Mouse (Mus musculus) lung, embryonic 14.5 days (tissue): Measurements from ENCODE around the gene Kmt5c. TPM values are rescaled to one million over a fixed set of nuclear protein-coding genes. Genes with fewer than 3 reads are reported as not detected.
A peak's percentile ranks its signal among the peaks of the same experiment; 100 is the strongest.
"Not testable (repeated sequence)": the region's sequence is repeated elsewhere in the genome, so short reads cannot be mapped to it uniquely, and the experiment has no call there.

Experiments used
- ATAC-seq: fragments of 200-750 bp; cut with Nextera tagmentation; 2 replicates; pipeline ENCODE4 v1.8.0; 2017; ENCODE audit warnings: mild to moderate bottlenecking, moderate TSS enrichment, moderate library complexity; ENCODE audit not compliant: insufficient read depth
- DNase-seq: peaks from one replicate; pipeline ENCODE4 v3.0.0-alpha.2; 2015
- H3K27ac ChIP-seq: fragments of 300-500 bp; sonication (generic); 2 replicates; pipeline ENCODE4 v1.5.1; 2014; ENCODE audit warnings: low read depth, mild to moderate bottlenecking, moderate library complexity
- H3K27me3 ChIP-seq: fragments of 300-500 bp; sonication (generic); 2 replicates; pipeline ENCODE4 v1.6.1; 2014; ENCODE audit warnings: low read length, control low read depth; ENCODE audit not compliant: insufficient read depth
- H3K36me3 ChIP-seq: fragments of 300-500 bp; sonication (generic); 2 replicates; pipeline ENCODE4 v1.6.1; 2014; ENCODE audit warnings: control low read depth; ENCODE audit not compliant: insufficient read depth
- H3K4me1 ChIP-seq: fragments of 300-500 bp; sonication (generic); 2 replicates; pipeline ENCODE4 v1.6.1; 2014; ENCODE audit warnings: antibody characterized with exemption, control low read depth; ENCODE audit not compliant: insufficient read depth
- H3K4me2 ChIP-seq: fragments of 300-500 bp; sonication (generic); 2 replicates; pipeline ENCODE4 v1.6.1; 2014; ENCODE audit warnings: mild to moderate bottlenecking
- H3K4me3 ChIP-seq: fragments of 300-500 bp; sonication (generic); 2 replicates; pipeline ENCODE4 v1.5.1; 2014; ENCODE audit warnings: low read depth, low read length
- H3K9ac ChIP-seq: fragments of 300-500 bp; sonication (generic); 2 replicates; pipeline ENCODE4 v1.6.1; 2014
- H3K9me3 ChIP-seq: fragments of 300-500 bp; sonication (generic); 2 replicates; pipeline ENCODE4 v1.6.1; 2016; ENCODE audit warnings: low read depth, low read length, control low read depth
- CTCF ChIP-seq: IDR thresholded peaks from 2 replicates; pipeline ENCODE4 v1.5.1; 2016; ENCODE audit warnings: antibody characterized with exemption, low read depth
- WGBS: fragments of 180-500 bp; shearing (Covaris S2); extraction: QIAGEN DNeasy Blood & Tissue Kit; methylation state at CpG from one replicate; pipeline ENCODE4 v1.1.7; 2014; 5-methylcytosine and 5-hydroxymethylcytosine counted together
- polyA plus RNA-seq: library from polyadenylated mRNA; unstranded; fragments of >200 nt; fragmentation: Nextera tagmentation; extraction: Ambion mirVana; gene quantifications from 2 replicates; pipeline ENCODE4 v1.2.1, GENCODE M21; 2014

Kmt5c gene
- polyA plus RNA-seq, 1 experiment from 2014 or later: 53.1 TPM

DNA sequence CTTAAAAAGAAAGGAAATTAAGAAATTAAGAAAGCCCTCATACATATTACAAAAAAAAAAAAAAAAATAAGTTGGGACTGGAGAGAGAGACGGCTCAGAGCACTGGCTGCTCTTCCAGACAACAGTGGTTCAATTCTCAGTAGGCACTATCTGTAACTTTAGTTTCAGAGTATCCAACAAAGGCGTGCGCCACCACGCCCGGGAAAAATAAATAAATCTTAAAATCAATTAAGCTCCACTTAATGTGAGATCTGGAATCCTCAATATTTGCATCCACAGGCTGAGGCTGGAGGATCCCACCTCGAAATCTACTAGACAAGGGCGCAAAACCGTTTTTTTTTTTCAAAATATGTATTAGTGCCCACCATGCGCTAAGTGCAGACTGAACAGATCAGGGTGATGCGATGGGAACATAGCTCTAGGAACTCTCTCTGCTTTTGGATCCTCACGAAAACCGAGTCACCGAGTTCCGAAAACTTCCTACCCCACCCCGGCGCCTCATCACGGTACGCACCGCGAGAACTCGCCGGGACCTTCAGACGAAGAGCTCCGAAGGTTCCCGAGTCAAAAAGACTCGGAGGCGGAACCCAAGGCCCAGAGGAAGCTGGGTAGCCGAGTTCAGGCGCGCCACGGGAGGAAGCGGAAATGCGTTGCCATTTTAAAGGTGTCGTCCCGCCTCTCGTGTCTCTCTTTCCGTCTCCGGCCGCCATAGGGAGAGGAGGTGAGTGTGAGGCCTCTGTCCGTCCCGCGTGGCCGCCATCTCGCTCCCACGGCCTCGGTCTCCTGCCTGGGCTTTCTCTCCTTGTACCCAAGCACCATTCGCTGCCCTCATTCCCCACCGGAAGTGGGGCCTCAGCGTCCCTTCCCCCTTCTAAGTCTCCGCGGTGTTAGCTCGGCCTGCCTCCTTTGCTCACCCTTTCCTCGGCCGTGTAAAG is 52.6 kb downstream of the Kmt5c start, which contains the start of gene Rpl28:
Gene Rpl28 (plus strand): TSS at position 597 of the 935 bp plus-strand sequence.
- ATAC-seq (peak; percentile 87), DNase-seq (peak; percentile 99)
- Histone ChIP-seq H3K9me3 (no peaks in the 10 kb centered on the region), H3K27me3 (peaks cover 6% of the 10 kb centered on the region; the same call in 1 of the 2 replicates), H3K4me3 (peak within 1 kb of the TSS; percentile 81), H3K9ac (peak within 1 kb of the TSS; percentile 97), H3K4me2 (peak within 1 kb of the TSS; percentile 81), H3K4me1 (peaks cover 5% of the 10 kb centered on the region; the same call in 1 of the 2 replicates), H3K36me3 (peaks cover 41% of the 10 kb centered on the region), H3K27ac (peak within 1 kb of the TSS; percentile 98)
- no peak for TF ChIP-seq CTCF
- 1% methylated on average over 54 of the region's 54 CpGs for WGBS

DNA sequence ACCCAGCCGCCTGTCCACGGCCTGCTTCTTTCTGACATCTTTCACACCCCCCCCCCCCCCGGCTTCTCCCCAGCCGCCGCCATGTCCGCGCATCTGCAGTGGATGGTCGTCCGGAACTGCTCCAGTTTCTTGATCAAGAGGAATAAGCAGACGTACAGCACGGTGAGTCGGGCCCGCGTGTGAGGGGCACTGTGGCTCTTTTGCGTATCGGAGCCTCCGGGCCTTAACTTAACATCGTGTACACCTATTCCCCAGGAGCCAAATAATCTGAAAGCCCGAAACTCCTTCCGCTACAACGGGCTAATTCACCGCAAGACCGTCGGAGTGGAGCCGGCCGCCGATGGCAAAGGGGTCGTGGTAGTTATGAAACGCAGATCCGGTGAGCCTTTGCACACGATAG is 53.3 kb downstream of the Kmt5c start:
- WGBS: under 1% methylated on average over 29 of the region's 31 CpGs
- peak overlapping the region; percentile 93 for H3K27ac ChIP-seq

DNA sequence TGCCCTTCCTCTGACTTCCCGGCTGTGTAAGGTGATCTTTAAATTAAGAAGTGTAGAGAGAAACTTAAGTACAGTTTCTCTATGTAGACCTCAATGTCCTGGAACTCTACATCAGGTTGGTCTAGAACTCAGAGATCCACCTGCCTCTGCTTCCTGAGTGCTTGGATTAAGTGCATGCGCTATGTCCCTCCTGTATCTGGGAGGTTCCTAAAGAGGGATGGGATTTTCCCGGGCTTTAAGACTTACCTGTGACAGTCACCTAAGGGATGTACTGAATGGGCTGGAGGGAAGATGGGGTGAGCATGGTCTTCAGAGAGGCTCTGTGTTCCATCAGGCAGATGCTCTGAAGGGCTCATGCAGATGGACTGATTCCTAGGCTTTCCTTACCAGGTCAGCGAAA is 53.8 kb downstream of the Kmt5c start:
- H3K4me2 ChIP-seq: peak overlapping the region; percentile 81
- H3K36me3 ChIP-seq: peaks cover 49% of the 10 kb centered on the region
- no peak for TF ChIP-seq CTCF
- no peaks in the 10 kb centered on the region; the same call in 1 of the 2 replicates for H3K4me1 ChIP-seq
- H3K4me3 ChIP-seq: peak overlapping the region; percentile 81
- peaks cover 6% of the 10 kb centered on the region; the same call in 1 of the 2 replicates for H3K27me3 ChIP-seq
- DNase-seq (no peak), ATAC-seq (no peak)
- peak overlapping the region; percentile 97 for H3K9ac ChIP-seq
- H3K27ac ChIP-seq: peak overlapping the region; percentile 93; the same call in 1 of the 2 replicates
- 34% methylated on average over 4 of the region's 4 CpGs for WGBS
- no peaks in the 10 kb centered on the region for H3K9me3 ChIP-seq

More for the DNA sequence above, 53.3 kb downstream of the Kmt5c start:
- Histone ChIP-seq H3K4me2 (peak overlapping the region; percentile 81), H3K4me3 (peak overlapping the region; percentile 81), H3K9ac (peak overlapping the region; percentile 97), H3K36me3 (peaks cover 45% of the 10 kb centered on the region)
- not testable (repeated sequence) for H3K9me3 ChIP-seq, H3K4me1 ChIP-seq, H3K27me3 ChIP-seq, ATAC-seq, DNase-seq

DNA sequence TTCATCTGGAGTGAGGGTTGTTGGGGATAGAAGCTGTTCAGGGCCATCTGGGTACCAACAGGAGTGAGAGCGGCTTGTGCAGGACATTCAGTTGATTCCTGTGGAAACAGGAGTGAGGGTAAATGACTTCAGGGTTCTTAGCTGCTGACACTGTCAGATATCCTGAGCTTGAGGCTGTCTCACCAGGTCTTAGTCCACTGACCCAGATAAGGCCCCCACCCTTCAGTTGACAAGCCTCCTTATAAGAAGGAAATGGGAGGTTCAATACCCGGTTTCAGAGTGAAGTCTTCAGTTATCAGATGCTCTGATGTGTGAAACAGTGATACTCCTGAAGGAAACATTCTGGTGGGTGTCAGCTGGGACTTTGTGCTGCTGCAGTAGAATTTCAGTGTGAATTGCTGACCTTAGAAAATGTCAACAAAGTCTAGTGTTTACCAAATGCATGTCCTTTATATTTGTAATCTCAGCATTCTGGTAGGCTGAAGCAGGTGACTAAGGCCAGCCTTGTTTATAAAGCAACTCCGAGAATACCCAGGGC is 54.8 kb downstream of the Kmt5c start:
- Histone ChIP-seq H3K9ac (no peak overlapping the region), H3K36me3 (peaks cover 50% of the 10 kb centered on the region), H3K4me1 (no peaks in the 10 kb centered on the region; the same call in 1 of the 2 replicates), H3K9me3 (no peaks in the 10 kb centered on the region), H3K4me3 (peak overlapping the region; percentile 81; the same call in 1 of the 2 replicates), H3K27me3 (peaks cover 5% of the 10 kb centered on the region; the same call in 1 of the 2 replicates), H3K4me2 (peak overlapping the region; percentile 81), H3K27ac (no peak overlapping the region)
- TF ChIP-seq CTCF: no peak
- 73% methylated on average over 3 of the region's 3 CpGs for WGBS
- no peak for ATAC-seq
- no peak for DNase-seq

DNA sequence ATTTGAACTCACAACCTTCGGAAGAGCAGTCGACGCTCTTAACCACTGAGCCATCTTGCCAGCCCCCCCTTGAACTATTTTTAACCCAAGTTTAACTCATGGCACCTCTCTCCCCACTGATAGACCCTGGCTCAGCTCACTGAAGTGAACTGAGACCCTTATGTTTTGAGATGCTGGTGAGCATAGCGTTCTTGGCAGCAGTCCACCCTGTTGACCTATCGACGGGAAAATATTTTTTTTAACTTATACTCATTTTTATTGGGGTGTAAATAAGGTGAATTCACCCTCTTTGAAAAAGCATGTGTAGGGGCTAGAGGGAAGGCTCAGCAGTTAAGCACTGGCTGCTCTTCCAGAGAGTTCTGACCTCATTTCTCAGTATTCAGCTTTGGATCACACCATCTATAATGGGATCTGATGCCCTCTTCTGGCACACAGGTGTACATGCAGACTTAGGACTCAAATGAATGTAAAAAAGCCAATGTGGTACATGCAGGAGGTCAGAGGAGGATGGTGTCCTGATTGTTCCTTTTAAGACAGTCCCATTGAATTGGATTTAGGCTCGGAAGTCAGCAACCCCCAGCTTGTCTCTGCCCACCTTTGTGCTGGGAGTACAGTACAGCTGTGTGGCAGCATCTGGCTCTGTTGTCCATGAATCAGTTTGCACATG is 56.0 kb downstream of the Kmt5c start:
- 67% methylated on average over 7 of the region's 7 CpGs for WGBS
- no peak overlapping the region for H3K4me2 ChIP-seq
- peak; percentile 3; the same call in 1 of the 2 replicates for ATAC-seq
- peak; percentile 72 for TF ChIP-seq CTCF
- no peak overlapping the region for H3K9ac ChIP-seq
- H3K4me3 ChIP-seq: no peak overlapping the region
- no peaks in the 10 kb centered on the region for H3K27me3 ChIP-seq
- peaks cover 50% of the 10 kb centered on the region for H3K36me3 ChIP-seq
- H3K27ac ChIP-seq: no peak overlapping the region
- H3K9me3 ChIP-seq: no peaks in the 10 kb centered on the region
- H3K4me1 ChIP-seq: no peaks in the 10 kb centered on the region; the same call in 1 of the 2 replicates
- peak; percentile 70 for DNase-seq

Other genes starting within 250 kb of the Kmt5c start
- gene Ppp1r12c, start 238.4 kb upstream of the Kmt5c start, polyA plus RNA-seq: 54.3 TPM in 2 replicates
- 6.3 and 15.4 TPM in 2 replicates for gene Tnnt1, start 223.7 kb upstream of the Kmt5c start, polyA plus RNA-seq
- 5.3 and 47.0 TPM in 2 replicates for gene Tnni3, start 215.9 kb upstream of the Kmt5c start, polyA plus RNA-seq
- 0.87 and 1.2 TPM in 2 replicates for gene Dnaaf3, start 207.7 kb upstream of the Kmt5c start, polyA plus RNA-seq
- 3.9 and 4.9 TPM in 2 replicates for gene Syt5, start 192.6 kb upstream of the Kmt5c start, polyA plus RNA-seq
- not detected in 2 replicates for gene Ptprh, start 136.1 kb upstream of the Kmt5c start, polyA plus RNA-seq
- gene Tmem86b, start 108.7 kb upstream of the Kmt5c start, polyA plus RNA-seq: 1.0 and 1.3 TPM in 2 replicates
- gene Ppp6r1, start 81.1 kb upstream of the Kmt5c start, polyA plus RNA-seq: 7.6 and 7.8 TPM in 2 replicates
- 94.0 and 98.5 TPM in 2 replicates for gene Hspbp1, start 55.0 kb upstream of the Kmt5c start, polyA plus RNA-seq
- gene Brsk1, start 49.5 kb upstream of the Kmt5c start, polyA plus RNA-seq: 1.4 and 1.6 TPM in 2 replicates
- gene Tmem150b, start 14.9 kb upstream of the Kmt5c start, polyA plus RNA-seq: not detected in 2 replicates
- 37.3 and 40.1 TPM in 2 replicates for gene Cox6b2, start 13.0 kb downstream of the Kmt5c start, polyA plus RNA-seq
- not detected in 2 replicates for gene Fam71e2, start 31.2 kb downstream of the Kmt5c start, polyA plus RNA-seq
- gene Il11, start 42.7 kb downstream of the Kmt5c start, polyA plus RNA-seq: not detected in 2 replicates
- not detected in 2 replicates for gene Tmem190, start 42.8 kb downstream of the Kmt5c start, polyA plus RNA-seq
- 11.6 and 11.7 TPM in 2 replicates for gene Tmem238, start 49.5 kb downstream of the Kmt5c start, polyA plus RNA-seq
- 294 and 337 TPM in 2 replicates for gene Rpl28, start 52.8 kb downstream of the Kmt5c start, polyA plus RNA-seq
- 428 and 470 TPM in 2 replicates for gene Ube2s, start 72.5 kb downstream of the Kmt5c start, polyA plus RNA-seq
- gene Shisa7, start 104.6 kb downstream of the Kmt5c start, polyA plus RNA-seq: 1.1 and 1.3 TPM in 2 replicates
- 5.8 and 6.1 TPM in 2 replicates for gene Isoc2b, start 130.1 kb downstream of the Kmt5c start, polyA plus RNA-seq
- 0.88 and 0.91 TPM in 2 replicates for gene Isoc2a, start 137.0 kb downstream of the Kmt5c start, polyA plus RNA-seq
- gene Gm36210, start 166.4 kb downstream of the Kmt5c start, polyA plus RNA-seq: not detected in 2 replicates
- 4.2 and 4.3 TPM in 2 replicates for gene Zfp628, start 175.1 kb downstream of the Kmt5c start, polyA plus RNA-seq
- 1.4 and 2.3 TPM in 2 replicates for gene Nat14, start 181.9 kb downstream of the Kmt5c start, polyA plus RNA-seq
- 2.1 and 2.2 TPM in 2 replicates for gene Ssc5d, start 185.7 kb downstream of the Kmt5c start, polyA plus RNA-seq
- gene Sbk2, start 224.3 kb downstream of the Kmt5c start, polyA plus RNA-seq: 0.13 and 0.46 TPM in 2 replicates
- 0.76 and 0.87 TPM in 2 replicates for gene Sbk3, start 231.1 kb downstream of the Kmt5c start, polyA plus RNA-seq